Mouse (Mus musculus): ENCODE results near the gene Faxc.

GRCm38 (mm10) chr4:21986857-21987256 lies 55.7 kb downstream of the Faxc start:
- no peak for TF ChIP-seq POLR2A (IDR thresholded peaks at IDR 0.05; ENCODE audit: insufficient read length, low read depth)
- no peak for TF ChIP-seq CEBPB (IDR thresholded peaks at IDR 0.05; ENCODE audit: insufficient read depth, poor library complexity, severe bottlenecking)
- TF ChIP-seq USF1 (IDR thresholded peaks at IDR 0.05; ENCODE audit: low read depth): no peak
- TF ChIP-seq TCF12 (IDR thresholded peaks at IDR 0.05; ENCODE audit: insufficient read depth, poor library complexity, severe bottlenecking): no peak
- no peak for TF ChIP-seq SRF (IDR thresholded peaks at IDR 0.05; ENCODE audit: control insufficient read depth, insufficient read length, low read depth)
- no peak for TF ChIP-seq E2F4 (IDR thresholded peaks at IDR 0.05; ENCODE audit: insufficient read depth)
- TF ChIP-seq POLR2AphosphoS2 (IDR thresholded peaks at IDR 0.05; ENCODE audit: insufficient read length, low read depth): no peak

Data from myocyte (in vitro differentiated cells).